Mouse (Mus musculus) cerebellum, adult 2 months (tissue): ENCODE measurements around the gene Psmb9. TPM values are rescaled to one million over a fixed set of nuclear protein-coding genes. Genes with fewer than 3 reads are reported as not detected.

Experiments used
- DNase-seq, 2 experiments: peaks; one replicate each; pipeline ENCODE4 v3.0.0; 2021
- H3K27ac ChIP-seq: fragments of 200-500 bp; 2 replicates; pipeline ENCODE4 v1.5.1; 2012; ENCODE audit warnings: low read length, control low read depth, inconsistent platforms; ENCODE audit not compliant: insufficient read depth
- H3K27me3 ChIP-seq: fragments of 200-500 bp; 2 replicates; pipeline ENCODE4 v1.6.1; 2012; ENCODE audit warnings: inconsistent platforms, mild to moderate bottlenecking, low read length, moderate library complexity; ENCODE audit not compliant: control insufficient read depth, insufficient read depth
- H3K4me1 ChIP-seq: fragments of 200-500 bp; 2 replicates; pipeline ENCODE4 v1.6.1; 2011; ENCODE audit warnings: low read length; ENCODE audit not compliant: control insufficient read depth, insufficient read depth
- H3K4me3 ChIP-seq: fragments of 200-500 bp; replicated peaks from 2 replicates; pipeline ENCODE3; 2011; ENCODE audit warnings: mild to moderate bottlenecking, low read depth, low read length, control low read depth; ENCODE audit not compliant: insufficient read depth
- CTCF ChIP-seq: fragments of 200-500 bp; IDR thresholded peaks from 2 replicates; pipeline ENCODE4 v1.5.1; 2011; ENCODE audit warnings: low read depth, mild to moderate bottlenecking, control low read depth, low read length, moderate library complexity, borderline replicate concordance; ENCODE audit not compliant: insufficient read depth
- POLR2A ChIP-seq: fragments of 200-500 bp; IDR thresholded peaks from 2 replicates; pipeline ENCODE4 v1.6.1; 2011; ENCODE audit warnings: low read length, control low read depth, borderline replicate concordance; ENCODE audit not compliant: insufficient read depth
- WGBS: fragments of 180-500 bp; shearing (Covaris S2); methylation state at CpG from one replicate; pipeline ENCODE4 v1.1.7; 2018; 5-methylcytosine and 5-hydroxymethylcytosine counted together
- polyA plus RNA-seq: library from polyadenylated mRNA; depleted of rRNA; stranded (reverse); fragments of >200 nt; gene quantifications from 2 replicates; pipeline ENCODE4 v1.2.3, GENCODE M21; 2012

Gene Psmb9
- polyA plus RNA-seq, 1 experiment, result 2.7 TPM

GRCm38 (mm10) chr17:34172528-34172927, 15.0 kb downstream of the Psmb9 start:
- H3K27me3 ChIP-seq, result no peaks in the 10 kb centered on the region
- WGBS, result 97% methylated on average over 5 of the region's 5 CpGs
- TF ChIP-seq POLR2A (no peak), CTCF (no peak)
- no peaks in the 10 kb centered on the region for H3K4me1 ChIP-seq
- no peak overlapping the region for H3K4me3 ChIP-seq
- no peak overlapping the region for H3K27ac ChIP-seq
- no peak for DNase-seq

- peak; percentile 59 to 74 for DNase-seq
- WGBS, result 42% methylated on average over 13 of the region's 13 CpGs
- no peak overlapping the region for H3K4me3 ChIP-seq
- TF ChIP-seq CTCF (peak; percentile 84), POLR2A (no peak)
- no peaks in the 10 kb centered on the region for H3K27me3 ChIP-seq
- no peaks in the 10 kb centered on the region for H3K4me1 ChIP-seq
- H3K27ac ChIP-seq, result no peak overlapping the region
Observed at GRCm38 (mm10) chr17:34170877-34171498, 16.6 kb downstream of the Psmb9 start.

GRCm38 (mm10) chr17:34170487-34170876, 17.1 kb downstream of the Psmb9 start:
- 24% methylated on average over 4 of the region's 4 CpGs for WGBS
- H3K27me3 ChIP-seq, result no peaks in the 10 kb centered on the region
- no peak overlapping the region for H3K4me3 ChIP-seq
- H3K27ac ChIP-seq, result no peak overlapping the region
- no peaks in the 10 kb centered on the region for H3K4me1 ChIP-seq
- DNase-seq, result no peak
- TF ChIP-seq POLR2A (no peak), CTCF (no peak)

- WGBS, result 2% methylated on average over 2 of the region's 2 CpGs
- DNase-seq, result peak; percentile 21 to 31
- no peak overlapping the region for H3K27ac ChIP-seq
- H3K4me3 ChIP-seq, result no peak overlapping the region
- TF ChIP-seq POLR2A (no peak), CTCF (peak; percentile 77)
- no peaks in the 10 kb centered on the region for H3K27me3 ChIP-seq
- no peaks in the 10 kb centered on the region for H3K4me1 ChIP-seq
Observed at GRCm38 (mm10) chr17:34169279-34169678, 18.3 kb downstream of the Psmb9 start.

GRCm38 (mm10) chr17:34165033-34165730, 22.4 kb downstream of the Psmb9 start:
- H3K4me1 ChIP-seq, result no peaks in the 10 kb centered on the region
- no peaks in the 10 kb centered on the region; the same call in 1 of the 2 replicates for H3K27me3 ChIP-seq
- TF ChIP-seq POLR2A (no peak), CTCF (no peak)
- no peak overlapping the region for H3K27ac ChIP-seq
- no peak overlapping the region for H3K4me3 ChIP-seq
- 80% methylated on average over 6 of the region's 6 CpGs for whole genome bisulfite sequencing
- DNase-seq, result no peak

GRCm38 (mm10) chr17:34164202-34164895, 23.2 kb downstream of the Psmb9 start:
- Histone ChIP-seq H3K27ac (no peak overlapping the region), H3K4me1 (no peaks in the 10 kb centered on the region), H3K27me3 (no peaks in the 10 kb centered on the region; the same call in 1 of the 2 replicates), H3K4me3 (no peak overlapping the region)
- DNase-seq, result no peak
- TF ChIP-seq CTCF (no peak), POLR2A (no peak)
- WGBS, result 42% methylated on average over 9 of the region's 9 CpGs

GRCm38 (mm10) chr17:34155534-34155933, 32.0 kb downstream of the Psmb9 start:
- WGBS, result 43% methylated on average over 5 of the region's 5 CpGs

GRCm38 (mm10) chr17:34152923-34153322, 34.6 kb downstream of the Psmb9 start, which contains the start of gene H2-DMb1:
Gene H2-DMb1, plus strand, starts transcription at chr17:34153072.
- no peaks in the 10 kb centered on the region for H3K27me3 ChIP-seq
- H3K4me3 ChIP-seq, result no peak within 1 kb of the TSS
- TF ChIP-seq CTCF, result no peak
- no peak within 1 kb of the TSS for H3K27ac ChIP-seq
- no peaks in the 10 kb centered on the region for H3K4me1 ChIP-seq
- no peak for DNase-seq
- WGBS, result 47% methylated on average over 4 of the region's 4 CpGs

More at GRCm38 (mm10) chr17:34155534-34155933, 32.0 kb downstream of the Psmb9 start:
- DNase-seq, result no peak
- TF ChIP-seq POLR2A, result no peak
- no peak for TF ChIP-seq CTCF
- H3K27me3 ChIP-seq, result no peaks in the 10 kb centered on the region; the same call in 1 of the 2 replicates
- no peak overlapping the region for H3K4me3 ChIP-seq
- H3K4me1 ChIP-seq, result no peaks in the 10 kb centered on the region
- H3K27ac ChIP-seq, result no peak overlapping the region
